Mouse (Mus musculus): Measurements from ENCODE around the gene Ang6. TPM values are rescaled to one million over a fixed set of nuclear protein-coding genes. Genes with fewer than 3 reads are reported as not detected.
"Not testable (repeated sequence)": the region's sequence is repeated elsewhere in the genome, so short reads cannot be mapped to it uniquely, and the experiment has no call there.

Ang6 gene
- polyA plus RNA-seq, 1 experiment from 2014 or later, result not detected

DNA sequence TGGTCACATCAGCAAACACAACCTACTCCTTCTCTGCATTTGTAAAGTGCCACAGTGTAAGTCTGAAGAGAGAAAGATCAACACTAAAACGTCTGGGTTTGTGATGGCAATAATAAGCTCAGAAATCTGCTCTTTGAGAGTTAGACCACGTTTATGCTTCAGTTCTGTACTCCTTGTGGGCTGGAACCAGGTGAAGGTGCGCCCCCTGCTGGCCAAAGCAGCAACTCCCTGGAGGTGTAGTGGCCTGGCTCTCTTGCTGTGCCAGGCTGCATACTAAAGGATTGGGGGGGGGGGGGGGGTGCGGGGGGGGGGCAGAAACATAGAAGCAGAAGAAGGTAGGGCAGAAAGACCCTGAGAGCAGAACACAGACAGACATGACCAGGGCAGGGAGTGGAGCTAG lies 18.2 kb downstream of the Ang6 start:
- 1% methylated on average over 3 of the region's 4 CpGs for WGBS
- Histone ChIP-seq H3K36me3 (ENCODE audit: control insufficient read depth, insufficient read depth, low read length) (no peaks in the 10 kb centered on the region), H3K4me3 (ENCODE audit: low read depth, low read length) (no peak overlapping the region), H3K27me3 (replicated peaks; ENCODE audit: control insufficient read depth, insufficient read depth, low read length) (no peaks in the 10 kb centered on the region), H3K27ac (ENCODE audit: low read depth, low read length) (no peak overlapping the region), H3K9me3 (ENCODE audit: control insufficient read depth, low read length) (no peaks in the 10 kb centered on the region), H3K4me2 (no peak overlapping the region), H3K4me1 (replicated peaks; ENCODE audit: control insufficient read depth, insufficient read depth, low read length) (no peaks in the 10 kb centered on the region), H3K9ac (ENCODE audit: low read depth, low read length) (no peak overlapping the region)
- ATAC-seq (replicated peaks; ENCODE audit: low FRiP score) (peak; percentile 81), DNase-seq (ENCODE audit: low spot score) (peak; percentile 63)

DNA sequence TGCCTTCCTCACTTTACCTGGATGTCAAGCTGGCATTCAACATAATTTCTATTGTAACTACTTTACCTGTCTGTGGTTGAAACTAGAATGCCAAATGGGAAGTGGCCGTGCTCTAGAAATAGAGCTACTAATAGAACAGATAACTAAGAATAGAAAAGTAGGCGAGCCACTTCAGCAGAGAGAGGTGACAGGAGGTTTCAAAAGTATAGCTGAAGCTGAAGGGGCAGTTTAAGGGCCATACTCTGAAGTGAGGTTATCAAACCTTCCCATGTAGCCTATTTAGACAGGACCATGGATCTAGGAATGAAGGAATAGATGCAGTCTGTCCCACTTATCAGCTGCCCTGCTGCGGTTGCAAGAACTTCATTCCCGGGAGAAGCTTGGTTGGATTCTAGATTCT lies 18.6 kb downstream of the Ang6 start:
- H3K9ac ChIP-seq (ENCODE audit: low read depth, low read length), result no peak overlapping the region
- DNase-seq (ENCODE audit: low spot score), result no peak
- no peak overlapping the region for H3K27ac ChIP-seq (ENCODE audit: low read depth, low read length)
- H3K4me2 ChIP-seq, result no peak overlapping the region
- H3K9me3 ChIP-seq (ENCODE audit: control insufficient read depth, low read length), result no peaks in the 10 kb centered on the region
- no peaks in the 10 kb centered on the region for H3K27me3 ChIP-seq (replicated peaks; ENCODE audit: control insufficient read depth, insufficient read depth, low read length)
- 49% methylated on average over 4 of the region's 4 CpGs for WGBS
- H3K4me1 ChIP-seq (replicated peaks; ENCODE audit: control insufficient read depth, insufficient read depth, low read length), result no peaks in the 10 kb centered on the region
- H3K4me3 ChIP-seq (ENCODE audit: low read depth, low read length), result no peak overlapping the region
- ATAC-seq (replicated peaks; ENCODE audit: low FRiP score), result no peak
- H3K36me3 ChIP-seq (ENCODE audit: control insufficient read depth, insufficient read depth, low read length), result no peaks in the 10 kb centered on the region

DNA sequence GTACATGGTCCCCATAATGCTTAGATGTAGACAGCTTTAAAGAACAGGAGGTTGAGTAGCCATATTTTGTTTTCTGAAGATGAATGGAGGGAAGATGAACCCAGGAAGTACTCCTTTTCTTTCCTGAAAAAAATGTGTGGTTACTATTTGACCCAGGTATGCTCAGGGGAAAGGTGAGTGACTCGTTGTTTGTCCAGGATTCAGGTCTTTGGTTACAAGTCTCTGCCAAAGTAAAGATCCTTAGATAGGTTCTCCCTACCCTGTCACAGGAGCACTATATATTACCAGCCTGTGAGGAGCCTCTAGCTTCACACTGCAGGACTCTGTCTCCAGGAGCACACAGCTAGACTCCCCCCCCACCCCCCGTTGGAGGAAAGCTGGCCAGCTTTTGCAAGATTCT lies 45.3 kb downstream of the Ang6 start, which contains the start of gene Ang5:
Ang5 (plus strand) TSS at position 301 of the 400 bp plus-strand sequence.
- H3K4me2 ChIP-seq; H3K27ac ChIP-seq (ENCODE audit: low read depth, low read length); H3K36me3 ChIP-seq (ENCODE audit: control insufficient read depth, insufficient read depth, low read length); H3K27me3 ChIP-seq (replicated peaks; ENCODE audit: control insufficient read depth, insufficient read depth, low read length); H3K4me3 ChIP-seq (ENCODE audit: low read depth, low read length); ATAC-seq (replicated peaks; ENCODE audit: low FRiP score); H3K4me1 ChIP-seq (replicated peaks; ENCODE audit: control insufficient read depth, insufficient read depth, low read length); H3K9me3 ChIP-seq (ENCODE audit: control insufficient read depth, low read length); DNase-seq (ENCODE audit: low spot score); H3K9ac ChIP-seq (ENCODE audit: low read depth, low read length): not testable (repeated sequence)
- no CpG with 5 or more reads among the region's 2 CpGs for WGBS

- H3K27ac ChIP-seq (ENCODE audit: low read depth, low read length); H3K27me3 ChIP-seq (replicated peaks; ENCODE audit: control insufficient read depth, insufficient read depth, low read length); H3K4me3 ChIP-seq (ENCODE audit: low read depth, low read length); H3K4me2 ChIP-seq; DNase-seq (ENCODE audit: low spot score); H3K36me3 ChIP-seq (ENCODE audit: control insufficient read depth, insufficient read depth, low read length); H3K9me3 ChIP-seq (ENCODE audit: control insufficient read depth, low read length); ATAC-seq (replicated peaks; ENCODE audit: low FRiP score); H3K9ac ChIP-seq (ENCODE audit: low read depth, low read length); H3K4me1 ChIP-seq (replicated peaks; ENCODE audit: control insufficient read depth, insufficient read depth, low read length): not testable (repeated sequence)
- no CpG with 5 or more reads among the region's 1 CpGs for WGBS
Observed at GRCm38 (mm10) chr14:43955074-43955473, 47.0 kb downstream of the Ang6 start.

DNA sequence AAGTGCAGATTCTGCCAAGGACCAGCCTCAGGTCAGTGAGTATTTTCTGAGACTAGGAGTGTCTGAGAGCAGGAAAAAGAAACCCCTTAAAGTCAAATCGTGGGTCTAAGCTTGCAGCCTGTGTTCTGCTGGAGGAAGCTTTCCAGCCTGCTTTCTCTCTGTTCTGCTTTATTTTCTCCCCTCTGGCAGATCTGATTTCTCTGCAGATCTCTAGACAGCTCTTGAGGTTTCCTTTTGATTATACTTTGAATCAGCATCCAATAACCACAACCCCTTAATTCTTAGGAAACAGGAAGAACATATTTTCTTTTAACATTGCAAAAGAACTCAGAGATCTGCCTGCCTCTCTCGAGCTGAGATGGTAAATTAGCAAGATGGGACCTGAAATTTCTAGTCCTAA lies 48.7 kb downstream of the Ang6 start:
- not testable (repeated sequence) for H3K9me3 ChIP-seq (ENCODE audit: control insufficient read depth, low read length); H3K9ac ChIP-seq (ENCODE audit: low read depth, low read length); H3K27ac ChIP-seq (ENCODE audit: low read depth, low read length); H3K27me3 ChIP-seq (replicated peaks; ENCODE audit: control insufficient read depth, insufficient read depth, low read length); ATAC-seq (replicated peaks; ENCODE audit: low FRiP score); H3K4me1 ChIP-seq (replicated peaks; ENCODE audit: control insufficient read depth, insufficient read depth, low read length); H3K36me3 ChIP-seq (ENCODE audit: control insufficient read depth, insufficient read depth, low read length); H3K4me2 ChIP-seq; DNase-seq (ENCODE audit: low spot score); H3K4me3 ChIP-seq (ENCODE audit: low read depth, low read length)
- WGBS, result 46% methylated on average over 2 of the region's 2 CpGs

Other genes starting within 250 kb of the Ang6 start
- gene Gm8180, start 217.5 kb downstream of the Ang6 start, polyA plus RNA-seq (2014; fragmentation: Nextera tagmentation; extraction: Ambion mirVana), result not detected in 2 replicates
- 4.4 and 10.1 TPM in 2 replicates for gene Ear1, start 126.8 kb downstream of the Ang6 start, polyA plus RNA-seq (2014; fragmentation: Nextera tagmentation; extraction: Ambion mirVana)
- gene Ear10, start 78.7 kb downstream of the Ang6 start, polyA plus RNA-seq (2014; fragmentation: Nextera tagmentation; extraction: Ambion mirVana), result not detected in 2 replicates
- 24.1 and 25.5 TPM in 2 replicates for gene Gm8113, start 76.9 kb downstream of the Ang6 start, polyA plus RNA-seq (2014; fragmentation: Nextera tagmentation; extraction: Ambion mirVana)
- not detected in 2 replicates for gene Ang5, start 45.2 kb downstream of the Ang6 start, polyA plus RNA-seq (2014; fragmentation: Nextera tagmentation; extraction: Ambion mirVana)
- gene Ear2, start 100.4 kb upstream of the Ang6 start, polyA plus RNA-seq (2014; fragmentation: Nextera tagmentation; extraction: Ambion mirVana), result 8.9 and 10.3 TPM in 2 replicates
- gene Gm3327, start 121.6 kb upstream of the Ang6 start, polyA plus RNA-seq (2014; fragmentation: Nextera tagmentation; extraction: Ambion mirVana), result not detected in 2 replicates
- not detected in 2 replicates for gene Gm8212, start 195.4 kb upstream of the Ang6 start, polyA plus RNA-seq (2014; fragmentation: Nextera tagmentation; extraction: Ambion mirVana)
- not detected in 2 replicates for gene 4930503E14Rik, start 211.0 kb upstream of the Ang6 start, polyA plus RNA-seq (2014; fragmentation: Nextera tagmentation; extraction: Ambion mirVana)

All from liver, embryonic 11.5 days (tissue).